Mouse (Mus musculus): ENCODE data around the gene 1700088E04Rik.

Gene 1700088E04Rik

DNA sequence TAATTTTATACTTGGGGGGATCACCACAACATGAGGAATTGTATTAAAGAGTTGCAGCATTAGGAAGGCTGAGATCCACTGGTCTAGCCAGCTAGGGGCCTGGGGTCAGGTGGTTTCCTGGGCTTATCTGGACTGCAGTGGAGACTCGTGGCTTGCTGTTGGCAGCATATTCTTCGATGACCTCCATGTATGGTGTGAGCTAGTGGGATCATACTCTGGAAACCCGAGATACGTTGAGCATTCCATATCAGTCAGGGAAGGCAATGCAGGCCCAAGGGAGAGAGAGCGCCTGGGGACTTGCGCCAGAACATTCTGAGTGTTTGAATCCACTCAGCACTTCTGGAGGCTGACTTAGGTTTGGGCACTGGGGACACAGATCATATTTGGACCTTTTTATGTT, 17.3 kb downstream of the 1700088E04Rik start:
- no peak for DNase-seq (ENCODE audit: low read depth, low spot score)
- Histone ChIP-seq H3K36me3 (ENCODE audit: control insufficient read depth, insufficient read depth, low read length, poor library complexity, severe bottlenecking) (peaks cover 14% of the 10 kb centered on the region), H3K27me3 (ENCODE audit: control insufficient read depth, insufficient read depth, low read length, poor library complexity, severe bottlenecking) (no peaks in the 10 kb centered on the region)

GRCm38 (mm10) chr15:79122546-79122945, 18.5 kb downstream of the 1700088E04Rik start:
- Histone ChIP-seq H3K36me3 (ENCODE audit: control insufficient read depth, insufficient read depth, low read length, poor library complexity, severe bottlenecking) (peaks cover 10% of the 10 kb centered on the region), H3K27me3 (ENCODE audit: control insufficient read depth, insufficient read depth, low read length, poor library complexity, severe bottlenecking) (no peaks in the 10 kb centered on the region)
- DNase-seq (ENCODE audit: low read depth, low spot score), result no peak

- Histone ChIP-seq H3K27me3 (ENCODE audit: control insufficient read depth, insufficient read depth, low read length, poor library complexity, severe bottlenecking) (no peaks in the 10 kb centered on the region), H3K36me3 (ENCODE audit: control insufficient read depth, insufficient read depth, low read length, poor library complexity, severe bottlenecking) (peaks cover 8% of the 10 kb centered on the region)
- no peak for DNase-seq (ENCODE audit: low read depth, low spot score)
Measured at GRCm38 (mm10) chr15:79122119-79122518, 18.9 kb downstream of the 1700088E04Rik start.

GRCm38 (mm10) chr15:79119491-79119890, 21.6 kb downstream of the 1700088E04Rik start:
- peaks cover 12% of the 10 kb centered on the region for H3K36me3 ChIP-seq (ENCODE audit: control insufficient read depth, insufficient read depth, low read length, poor library complexity, severe bottlenecking)
- no peaks in the 10 kb centered on the region for H3K27me3 ChIP-seq (ENCODE audit: control insufficient read depth, insufficient read depth, low read length, poor library complexity, severe bottlenecking)
- DNase-seq (ENCODE audit: low read depth, low spot score), result no peak

GRCm38 (mm10) chr15:79115276-79115675, 25.8 kb downstream of the 1700088E04Rik start:
- DNase-seq (ENCODE audit: low read depth, low spot score), result no peak
- no peaks in the 10 kb centered on the region for H3K27me3 ChIP-seq (ENCODE audit: control insufficient read depth, insufficient read depth, low read length, poor library complexity, severe bottlenecking)

DNA sequence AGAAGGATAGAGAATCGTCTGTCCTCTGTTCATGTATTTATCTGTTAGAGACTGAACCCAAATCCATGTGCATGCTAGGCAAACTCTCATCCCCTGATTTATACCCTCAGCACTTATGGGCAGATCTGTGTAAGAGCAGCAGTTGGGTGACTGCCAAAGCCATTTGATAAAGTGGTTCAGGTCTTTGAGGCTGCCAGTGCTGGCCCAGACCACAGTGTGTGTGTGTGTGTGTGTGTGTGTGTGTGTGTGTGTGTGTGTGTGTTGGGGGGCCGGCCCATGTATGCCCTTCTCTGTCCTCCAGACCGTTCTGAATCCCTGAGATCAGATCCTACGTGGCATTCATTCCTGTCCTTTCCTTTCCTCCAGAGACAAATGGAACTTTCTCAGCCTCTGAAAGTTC, 29.3 kb downstream of the 1700088E04Rik start:
- Histone ChIP-seq H3K36me3 (ENCODE audit: control insufficient read depth, insufficient read depth, low read length, poor library complexity, severe bottlenecking) (peaks cover 12% of the 10 kb centered on the region), H3K27me3 (ENCODE audit: control insufficient read depth, insufficient read depth, low read length, poor library complexity, severe bottlenecking) (no peaks in the 10 kb centered on the region; the same call in 1 of the 2 replicates)
- no peak for DNase-seq (ENCODE audit: low read depth, low spot score)

More at GRCm38 (mm10) chr15:79115276-79115675, 25.8 kb downstream of the 1700088E04Rik start:
- peaks cover 13% of the 10 kb centered on the region for H3K36me3 ChIP-seq (ENCODE audit: control insufficient read depth, insufficient read depth, low read length, poor library complexity, severe bottlenecking)

DNA sequence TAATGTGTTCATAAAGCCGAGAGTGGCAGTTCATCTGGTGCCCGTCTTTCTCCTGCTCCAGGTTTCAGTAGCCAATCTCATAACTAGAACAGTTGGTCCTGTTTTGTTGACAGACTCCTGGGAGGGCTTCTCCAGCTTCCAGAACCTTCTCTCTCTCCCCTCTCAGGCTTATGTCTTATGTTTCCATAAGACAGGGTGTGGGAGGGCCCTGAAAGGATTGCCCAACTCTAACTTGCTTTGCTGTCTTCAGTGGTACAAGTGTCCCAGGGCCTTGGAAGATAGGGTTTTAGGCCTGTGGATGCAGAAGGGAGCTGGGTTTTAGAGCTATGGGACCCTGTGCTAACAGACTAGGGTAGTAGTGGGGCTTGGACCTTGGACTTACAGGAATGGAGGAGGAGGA, 30.5 kb downstream of the 1700088E04Rik start:
- peaks cover 11% of the 10 kb centered on the region for H3K36me3 ChIP-seq (ENCODE audit: control insufficient read depth, insufficient read depth, low read length, poor library complexity, severe bottlenecking)
- no peak for DNase-seq (ENCODE audit: low read depth, low spot score)

GRCm38 (mm10) chr15:79110031-79110430, 31.0 kb downstream of the 1700088E04Rik start:
- no peaks in the 10 kb centered on the region; the same call in 1 of the 2 replicates for H3K27me3 ChIP-seq (ENCODE audit: control insufficient read depth, insufficient read depth, low read length, poor library complexity, severe bottlenecking)
- peaks cover 6% of the 10 kb centered on the region for H3K36me3 ChIP-seq (ENCODE audit: control insufficient read depth, insufficient read depth, low read length, poor library complexity, severe bottlenecking)
- DNase-seq (ENCODE audit: low read depth, low spot score), result peak; percentile 37

More for the DNA sequence above, 30.5 kb downstream of the 1700088E04Rik start:
- no peaks in the 10 kb centered on the region; the same call in 1 of the 2 replicates for H3K27me3 ChIP-seq (ENCODE audit: control insufficient read depth, insufficient read depth, low read length, poor library complexity, severe bottlenecking)

DNA sequence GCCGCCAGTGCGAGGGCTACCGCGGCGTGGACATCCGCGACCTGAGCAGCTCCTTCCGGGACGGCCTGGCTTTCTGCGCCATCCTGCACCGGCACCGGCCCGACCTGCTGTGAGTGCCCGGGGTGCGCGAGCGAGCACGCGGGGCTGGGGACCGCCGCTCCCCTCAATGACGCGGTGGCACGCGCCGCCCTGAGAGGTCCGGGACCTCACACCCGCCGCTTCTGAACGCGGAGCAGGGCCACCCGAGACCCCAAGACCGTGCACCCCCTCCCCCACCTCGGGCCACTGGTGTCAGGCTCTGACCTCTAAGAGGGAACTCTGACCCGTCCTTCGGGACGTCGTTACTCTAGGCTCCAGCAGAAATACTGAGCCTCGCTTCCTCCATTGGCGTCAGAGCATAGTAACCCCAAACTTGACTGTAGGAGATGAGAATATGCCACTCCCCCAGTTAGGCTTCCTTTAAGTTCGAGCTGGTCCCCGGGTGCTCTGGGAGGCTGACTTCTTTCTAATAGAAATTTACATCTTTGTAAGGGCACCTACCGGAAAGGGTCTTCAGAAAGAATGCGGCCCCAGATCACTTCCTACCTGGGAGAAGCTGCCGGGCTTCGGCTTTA, 31.6 kb downstream of the 1700088E04Rik start:
- peaks cover 5% of the 10 kb centered on the region; the same call in 1 of the 2 replicates for H3K36me3 ChIP-seq (ENCODE audit: control insufficient read depth, insufficient read depth, low read length, poor library complexity, severe bottlenecking)
- peak; percentile 47 for DNase-seq (ENCODE audit: low read depth, low spot score)
- H3K27me3 ChIP-seq (ENCODE audit: control insufficient read depth, insufficient read depth, low read length, poor library complexity, severe bottlenecking), result no peaks in the 10 kb centered on the region; the same call in 1 of the 2 replicates

DNA sequence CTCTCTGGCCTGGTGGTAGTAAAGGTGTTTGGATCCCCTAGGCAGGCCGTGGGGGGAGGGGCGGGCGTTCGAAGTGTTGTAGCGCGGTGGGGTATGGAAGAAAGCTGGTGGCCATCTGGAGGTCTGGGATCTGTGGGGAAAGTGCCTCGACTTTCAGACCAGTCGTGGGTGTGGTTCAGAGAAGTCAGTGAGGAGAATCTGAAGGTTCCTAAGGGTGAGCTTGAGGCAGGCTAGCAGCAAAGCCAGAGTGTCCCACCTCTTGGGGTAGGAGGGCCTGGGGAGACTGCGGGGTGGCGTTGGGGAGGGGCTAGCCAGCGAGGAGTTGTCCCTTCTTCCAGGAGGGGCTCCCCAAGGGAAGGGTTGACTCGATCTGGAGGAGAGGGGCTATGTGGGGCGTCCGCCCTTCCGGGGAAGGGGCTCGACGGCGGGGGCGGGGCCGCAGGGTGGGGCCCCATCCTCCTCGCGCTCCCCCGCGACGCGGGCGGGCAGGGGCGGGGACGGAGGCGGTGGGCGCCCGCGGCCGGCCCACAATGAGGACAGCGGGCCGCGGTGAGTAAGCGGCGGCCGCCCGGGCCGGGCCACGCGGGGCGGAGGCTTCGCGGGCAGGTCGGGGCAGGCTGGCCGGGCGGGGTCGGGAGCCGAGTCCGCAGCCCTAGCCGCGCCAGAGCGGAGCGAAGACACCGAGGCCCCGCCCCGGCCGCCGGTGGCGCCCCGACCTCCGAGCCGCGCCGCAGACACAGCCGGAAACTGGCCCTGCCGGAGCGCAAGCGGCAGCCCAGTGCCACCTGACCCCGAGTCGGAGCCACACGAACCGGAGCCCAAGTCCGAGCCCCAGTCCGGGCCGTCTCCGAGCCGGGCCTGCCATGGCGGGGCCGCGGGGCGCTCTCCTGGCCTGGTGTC, 32.4 kb downstream of the 1700088E04Rik start, which contains the start of gene Micall1:
Gene Micall1 (plus strand): TSS at position 478 of the 900 bp plus-strand sequence.
- no peaks in the 10 kb centered on the region; the same call in 1 of the 2 replicates for H3K27me3 ChIP-seq (ENCODE audit: control insufficient read depth, insufficient read depth, low read length, poor library complexity, severe bottlenecking)
- H3K36me3 ChIP-seq (ENCODE audit: control insufficient read depth, insufficient read depth, low read length, poor library complexity, severe bottlenecking), result peaks cover 5% of the 10 kb centered on the region; the same call in 1 of the 2 replicates
- peak; percentile 72 for DNase-seq (ENCODE audit: low read depth, low spot score)

DNA sequence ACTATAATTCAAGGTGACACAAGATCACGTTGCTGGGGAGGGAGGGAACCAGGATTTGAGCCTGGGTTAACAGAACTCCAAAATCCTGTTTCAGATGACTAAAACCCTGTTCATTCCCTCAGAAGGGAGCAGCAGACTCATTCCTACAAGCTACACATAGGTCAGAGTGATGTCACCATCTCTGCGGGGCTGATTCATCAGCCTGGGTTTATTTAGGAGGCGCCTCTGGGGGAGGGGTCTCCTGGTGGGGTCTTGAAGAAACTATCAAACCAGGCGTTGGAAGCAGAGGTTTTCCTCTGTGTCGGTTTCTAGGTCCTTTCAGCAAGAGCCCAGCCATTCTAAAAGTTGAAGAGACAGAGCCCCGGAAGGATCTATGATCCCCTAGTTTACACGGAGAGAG, 33.1 kb downstream of the 1700088E04Rik start:
- H3K27me3 ChIP-seq (ENCODE audit: control insufficient read depth, insufficient read depth, low read length, poor library complexity, severe bottlenecking), result no peaks in the 10 kb centered on the region; the same call in 1 of the 2 replicates
- DNase-seq (ENCODE audit: low read depth, low spot score), result no peak
- peaks cover 3% of the 10 kb centered on the region; the same call in 1 of the 2 replicates for H3K36me3 ChIP-seq (ENCODE audit: control insufficient read depth, insufficient read depth, low read length, poor library complexity, severe bottlenecking)

- DNase-seq (ENCODE audit: low read depth, low spot score), result no peak
- no peaks in the 10 kb centered on the region for H3K36me3 ChIP-seq (ENCODE audit: control insufficient read depth, insufficient read depth, low read length, poor library complexity, severe bottlenecking)
- H3K27me3 ChIP-seq (ENCODE audit: control insufficient read depth, insufficient read depth, low read length, poor library complexity, severe bottlenecking), result no peaks in the 10 kb centered on the region; the same call in 1 of the 2 replicates
Measured at GRCm38 (mm10) chr15:79105804-79106203, 35.2 kb downstream of the 1700088E04Rik start.

GRCm38 (mm10) chr15:79103264-79103663, 37.8 kb downstream of the 1700088E04Rik start:
- Histone ChIP-seq H3K27me3 (ENCODE audit: control insufficient read depth, insufficient read depth, low read length, poor library complexity, severe bottlenecking) (no peaks in the 10 kb centered on the region), H3K36me3 (ENCODE audit: control insufficient read depth, insufficient read depth, low read length, poor library complexity, severe bottlenecking) (no peaks in the 10 kb centered on the region)
- no peak for DNase-seq (ENCODE audit: low read depth, low spot score)

DNA sequence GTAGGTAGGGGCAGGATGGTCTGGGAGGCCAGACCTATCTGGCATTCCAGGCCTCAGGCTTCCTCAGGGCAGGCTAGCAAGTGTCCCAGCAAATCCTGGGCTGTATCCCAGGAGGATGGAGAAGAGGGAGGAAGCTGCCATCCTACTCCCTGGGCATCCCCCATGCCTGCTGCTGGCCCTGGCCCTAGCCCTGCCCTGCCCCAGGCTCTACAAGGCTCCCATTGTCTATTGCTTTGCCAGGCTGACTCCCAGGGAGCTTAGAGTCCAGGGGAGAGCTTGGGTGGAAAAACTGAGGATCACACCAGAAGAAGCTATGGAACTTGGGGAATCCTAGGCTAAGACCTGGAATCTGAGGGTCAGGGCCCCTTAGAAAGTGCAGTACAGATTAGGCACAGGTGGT, 39.5 kb downstream of the 1700088E04Rik start:
- Histone ChIP-seq H3K27me3 (ENCODE audit: control insufficient read depth, insufficient read depth, low read length, poor library complexity, severe bottlenecking) (no peaks in the 10 kb centered on the region), H3K36me3 (ENCODE audit: control insufficient read depth, insufficient read depth, low read length, poor library complexity, severe bottlenecking) (no peaks in the 10 kb centered on the region)
- DNase-seq (ENCODE audit: low read depth, low spot score), result no peak

DNA sequence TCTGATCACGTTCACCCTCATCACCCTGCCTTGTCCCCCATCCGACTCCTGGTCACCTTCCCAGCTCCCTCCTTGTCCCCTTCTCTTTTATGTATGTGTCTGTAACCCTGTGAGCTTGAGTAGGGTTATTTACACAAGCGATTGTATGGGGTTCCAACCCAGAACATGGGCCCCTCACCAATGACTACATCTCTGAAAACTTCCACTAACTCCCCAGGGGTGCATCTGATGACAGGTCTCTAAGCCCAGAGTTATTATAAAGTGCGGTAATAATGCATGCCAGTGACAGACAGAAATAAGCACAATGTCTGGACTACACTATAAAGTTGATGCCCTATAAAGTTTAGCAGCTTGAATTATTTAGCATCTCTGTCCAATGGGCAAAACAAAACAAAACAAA, 40.7 kb downstream of the 1700088E04Rik start:
- Histone ChIP-seq H3K36me3 (ENCODE audit: control insufficient read depth, insufficient read depth, low read length, poor library complexity, severe bottlenecking) (0 out of 2 replicates have a peak, but pooled peaks cover 1% of the 10 kb centered on the region), H3K27me3 (ENCODE audit: control insufficient read depth, insufficient read depth, low read length, poor library complexity, severe bottlenecking) (no peaks in the 10 kb centered on the region)
- no peak for DNase-seq (ENCODE audit: low read depth, low spot score)

Data from splenic B cell, adult 2 months (primary cell).